Mouse (Mus musculus) hindbrain, embryonic 11.5 days (tissue): ENCODE data around the gene Rad51d. TPM values are rescaled to one million over a fixed set of nuclear protein-coding genes. Genes with fewer than 3 reads are reported as not detected.
A peak's percentile ranks its signal among the peaks of the same experiment; 100 is the strongest.

Experiments
- ATAC-seq: fragments of 200-750 bp; cut with Nextera tagmentation; 2 replicates; pipeline ENCODE4 v1.8.0; 2017; ENCODE audit warnings: mild to moderate bottlenecking, moderate TSS enrichment, moderate library complexity; ENCODE audit not compliant: low FRiP score
- DNase-seq: peaks from one replicate; pipeline ENCODE4 v3.0.0-alpha.2; 2015; ENCODE audit warnings: low spot score
- H3K27ac ChIP-seq: fragments of 300-500 bp; sonication (generic); 2 replicates; pipeline ENCODE4 v1.5.1; 2014; ENCODE audit warnings: mild to moderate bottlenecking, low read depth, low read length
- H3K27me3 ChIP-seq: fragments of 300-500 bp; sonication (generic); 2 replicates; pipeline ENCODE4 v1.6.1; 2014; ENCODE audit warnings: mild to moderate bottlenecking, low read length, moderate library complexity, mixed read lengths; ENCODE audit not compliant: control insufficient read depth, insufficient read depth
- H3K36me3 ChIP-seq: fragments of 300-500 bp; sonication (generic); 2 replicates; pipeline ENCODE4 v1.6.1; 2014; ENCODE audit warnings: mild to moderate bottlenecking, low read length, moderate library complexity, mixed read lengths; ENCODE audit not compliant: control insufficient read depth, insufficient read depth
- H3K4me1 ChIP-seq: fragments of 300-500 bp; sonication (generic); replicated peaks from 2 replicates; pipeline ENCODE4 v1.6.1; 2014; ENCODE audit warnings: low read length, mixed read lengths; ENCODE audit not compliant: control insufficient read depth, insufficient read depth
- H3K4me2 ChIP-seq: fragments of 300-500 bp; sonication (generic); replicated peaks from 2 replicates; pipeline ENCODE4 v1.6.1; 2014; ENCODE audit warnings: mild to moderate bottlenecking, low read depth, low read length
- H3K4me3 ChIP-seq: fragments of 300-500 bp; sonication (generic); 2 replicates; pipeline ENCODE4 v1.5.1; 2014; ENCODE audit warnings: low read depth, low read length
- H3K9ac ChIP-seq: fragments of 300-500 bp; sonication (generic); 2 replicates; pipeline ENCODE4 v1.6.1; 2014; ENCODE audit warnings: low read depth, low read length
- H3K9me3 ChIP-seq: fragments of 300-500 bp; sonication (generic); 2 replicates; pipeline ENCODE4 v1.6.1; 2016; ENCODE audit warnings: low read length; ENCODE audit not compliant: control insufficient read depth
- WGBS: fragments of 180-500 bp; shearing (Covaris S2); extraction: QIAGEN DNeasy Blood & Tissue Kit; methylation state at CpG from one replicate; pipeline ENCODE4 v1.1.7; 2014; 5-methylcytosine and 5-hydroxymethylcytosine counted together
- polyA plus RNA-seq: library from polyadenylated mRNA; unstranded; fragments of >200 nt; fragmentation: Nextera tagmentation; extraction: Ambion mirVana; gene quantifications from 2 replicates; pipeline ENCODE4 v1.2.1, GENCODE M21; 2014

Gene Rad51d
- polyA plus RNA-seq, 1 experiment from 2014 or later, result 14.6 TPM

- no peak overlapping the region for H3K4me2 ChIP-seq
- H3K27ac ChIP-seq, result no peak overlapping the region
- H3K4me3 ChIP-seq, result no peak overlapping the region
- no peaks in the 10 kb centered on the region for H3K36me3 ChIP-seq
- ATAC-seq (no peak), DNase-seq (no peak)
- 66% methylated on average over 4 of the region's 4 CpGs for WGBS
- H3K27me3 ChIP-seq, result no peaks in the 10 kb centered on the region
- H3K4me1 ChIP-seq, result no peaks in the 10 kb centered on the region
- no peak overlapping the region for H3K9ac ChIP-seq
- no peaks in the 10 kb centered on the region for H3K9me3 ChIP-seq
Measured at GRCm38 (mm10) chr11:82921691-82922090, 31.3 kb upstream of the Rad51d start.

- Histone ChIP-seq H3K27ac (no peak overlapping the region), H3K9me3 (no peaks in the 10 kb centered on the region), H3K4me3 (no peak overlapping the region), H3K36me3 (no peaks in the 10 kb centered on the region), H3K4me1 (no peaks in the 10 kb centered on the region), H3K4me2 (no peak overlapping the region), H3K27me3 (no peaks in the 10 kb centered on the region), H3K9ac (no peak overlapping the region)
- WGBS, result 60% methylated on average over 10 of the region's 10 CpGs
- no peak for ATAC-seq
- DNase-seq, result no peak
Measured at GRCm38 (mm10) chr11:82920768-82921167, 30.4 kb upstream of the Rad51d start.

DNA sequence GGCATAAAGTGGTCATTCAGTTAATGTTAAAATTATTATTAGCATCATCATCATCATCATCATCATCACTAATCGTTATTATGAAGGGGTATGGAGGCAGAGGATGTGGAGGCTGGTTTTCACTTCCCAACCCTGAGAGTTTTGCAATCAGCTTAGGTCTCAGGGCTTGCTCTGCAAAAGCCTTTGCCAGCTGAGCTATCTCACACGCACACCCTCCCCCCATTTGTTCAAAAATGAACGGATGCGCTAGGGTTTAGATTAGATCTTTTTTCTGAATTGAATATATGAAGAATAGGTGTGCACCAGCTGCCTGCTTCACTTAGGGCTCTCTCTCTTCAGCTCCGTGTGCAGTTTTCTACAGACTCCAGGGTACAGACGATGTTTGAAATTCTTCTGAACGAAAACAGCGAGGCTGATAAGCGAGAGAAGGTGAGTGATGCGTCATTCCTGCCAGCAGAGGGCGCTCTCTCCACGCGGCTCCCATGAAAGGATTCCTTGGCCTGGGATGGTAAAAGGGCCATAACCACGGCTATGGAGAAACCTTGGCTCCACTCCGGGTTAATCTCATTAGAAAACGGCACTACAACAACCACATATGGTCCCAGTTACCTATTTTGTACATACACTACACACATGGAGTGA, 24.4 kb upstream of the Rad51d start:
- no peaks in the 10 kb centered on the region for H3K36me3 ChIP-seq
- H3K4me3 ChIP-seq, result 0 out of 2 replicates have a peak overlapping the region, but pooled peaks have one; percentile 6
- H3K27me3 ChIP-seq, result no peaks in the 10 kb centered on the region
- H3K9me3 ChIP-seq, result no peaks in the 10 kb centered on the region
- no peaks in the 10 kb centered on the region for H3K4me1 ChIP-seq
- peak overlapping the region; percentile 31; the same call in 1 of the 2 replicates for H3K4me2 ChIP-seq
- ATAC-seq, result no peak
- 11% methylated on average over 16 of the region's 16 CpGs for WGBS
- no peak overlapping the region for H3K27ac ChIP-seq
- H3K9ac ChIP-seq, result no peak overlapping the region
- DNase-seq, result peak; percentile 91

DNA sequence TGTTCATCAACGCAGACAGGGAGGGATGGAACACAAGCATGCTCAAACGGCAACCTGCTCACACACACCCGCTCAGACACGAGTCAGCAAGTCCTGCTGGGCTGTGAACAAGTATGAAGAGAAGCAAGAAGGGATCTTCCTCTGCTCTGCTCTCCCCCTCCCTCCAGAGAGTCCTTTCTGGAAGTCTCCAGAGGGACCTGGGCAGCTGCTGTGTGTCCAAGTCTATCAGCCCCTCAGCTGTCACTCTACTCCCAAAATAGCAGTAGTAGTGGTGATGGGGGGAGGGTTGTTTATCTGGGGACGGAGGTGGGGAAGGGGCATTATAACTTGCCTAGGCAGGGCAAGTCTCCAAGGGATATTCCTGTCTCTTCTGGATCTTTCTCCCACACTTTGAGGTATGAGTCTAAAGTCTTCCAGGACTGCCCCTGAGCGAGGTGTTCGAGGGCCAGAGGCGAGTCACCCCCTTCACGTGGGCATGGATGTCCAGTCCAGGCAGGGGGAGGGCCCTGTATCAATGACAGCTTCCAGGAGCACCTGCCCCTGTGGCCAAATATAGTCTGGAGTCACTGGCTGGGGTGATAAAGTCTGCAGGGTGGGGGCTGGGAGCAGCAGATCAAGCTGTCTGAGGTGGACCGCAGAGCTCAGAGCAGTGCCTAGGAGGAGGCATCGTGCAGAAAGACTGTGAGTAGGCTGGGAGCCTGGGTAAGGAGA, 20.4 kb upstream of the Rad51d start:
- Histone ChIP-seq H3K4me1 (peaks cover 3% of the 10 kb centered on the region; the same call in 1 of the 2 replicates), H3K27ac (no peak overlapping the region), H3K4me3 (no peak overlapping the region), H3K4me2 (no peak overlapping the region), H3K9me3 (no peaks in the 10 kb centered on the region), H3K9ac (no peak overlapping the region), H3K27me3 (no peaks in the 10 kb centered on the region), H3K36me3 (no peaks in the 10 kb centered on the region)
- DNase-seq (no peak), ATAC-seq (no peak)
- WGBS, result 80% methylated on average over 11 of the region's 11 CpGs

- no peak within 1 kb of the TSS for H3K4me3 ChIP-seq
- H3K9me3 ChIP-seq, result no peaks in the 10 kb centered on the region
- H3K4me1 ChIP-seq, result peaks cover 3% of the 10 kb centered on the region; the same call in 1 of the 2 replicates
- no peaks in the 10 kb centered on the region for H3K36me3 ChIP-seq
- no peak within 1 kb of the TSS for H3K27ac ChIP-seq
- no peak within 1 kb of the TSS for H3K4me2 ChIP-seq
- no peak within 1 kb of the TSS for H3K9ac ChIP-seq
- H3K27me3 ChIP-seq, result no peaks in the 10 kb centered on the region
- WGBS, result 90% methylated on average over 4 of the region's 4 CpGs
- no peak for ATAC-seq
- no peak for DNase-seq
Measured at GRCm38 (mm10) chr11:82910250-82910649, 19.8 kb upstream of the Rad51d start, which contains the start of gene Unc45b. Gene Unc45b (plus strand): TSS chr11:82910550.

GRCm38 (mm10) chr11:82908608-82908989, 18.2 kb upstream of the Rad51d start:
- no peak for DNase-seq
- H3K36me3 ChIP-seq, result no peaks in the 10 kb centered on the region
- H3K4me1 ChIP-seq, result peaks cover 3% of the 10 kb centered on the region; the same call in 1 of the 2 replicates
- H3K4me2 ChIP-seq, result peak overlapping the region; percentile 79
- H3K9ac ChIP-seq, result no peak overlapping the region
- H3K27ac ChIP-seq, result no peak overlapping the region
- H3K9me3 ChIP-seq, result no peaks in the 10 kb centered on the region
- peak overlapping the region; percentile 70 for H3K4me3 ChIP-seq
- no peaks in the 10 kb centered on the region for H3K27me3 ChIP-seq
- no peak for ATAC-seq
- 69% methylated on average over 9 of the region's 10 CpGs for WGBS

DNA sequence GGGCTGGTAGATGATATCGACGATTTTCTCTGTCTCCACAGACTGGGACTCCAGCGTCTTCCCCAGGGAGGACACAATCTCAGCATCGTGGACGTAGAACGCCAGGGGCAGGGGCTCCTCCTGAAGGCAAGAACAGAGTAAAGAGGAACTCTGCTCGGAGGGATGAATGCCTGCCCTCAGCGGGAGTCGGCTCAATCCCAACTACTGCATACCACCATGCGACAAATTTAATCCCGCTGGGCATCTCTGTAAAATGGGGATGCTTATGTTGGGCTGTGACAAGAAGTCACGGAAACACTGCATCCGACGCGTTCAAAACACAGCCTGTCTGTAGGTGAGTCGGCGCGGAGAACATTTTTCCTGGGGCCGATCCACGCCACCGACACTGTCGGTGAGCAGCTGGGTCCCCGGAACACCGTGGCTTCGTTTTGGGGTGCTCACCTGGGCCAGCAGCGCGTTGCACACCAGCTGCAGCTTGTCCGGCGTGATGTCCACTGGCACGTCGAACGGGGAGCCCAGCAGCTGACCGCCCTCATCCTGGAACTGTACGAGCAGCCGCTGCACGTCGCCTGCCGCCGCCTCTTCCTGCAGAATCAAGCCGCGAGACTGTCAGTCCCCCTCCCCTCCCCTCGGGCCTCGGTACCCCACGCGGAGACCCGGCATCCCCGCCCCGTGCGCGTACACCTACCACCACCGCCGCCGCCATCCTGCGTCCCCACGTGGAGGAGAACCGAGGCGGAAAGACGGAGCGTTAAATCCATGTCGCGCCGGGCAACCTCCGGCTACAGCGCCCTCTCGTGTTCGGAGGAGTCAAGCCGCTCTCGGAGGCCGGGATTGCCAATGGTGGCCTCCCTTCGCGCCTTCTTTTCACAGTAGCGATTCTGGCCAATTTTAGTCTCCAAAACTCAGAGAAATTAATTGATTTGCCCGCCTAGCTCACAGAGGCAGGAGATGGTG, 17.5 kb upstream of the Rad51d start, which contains the start of gene Nle1:
Nle1 (minus strand) TSS at position 761 of the 957 bp plus-strand sequence.
- Histone ChIP-seq H3K4me1 (peaks cover 3% of the 10 kb centered on the region; the same call in 1 of the 2 replicates), H3K4me3 (peak within 1 kb of the TSS; percentile 70), H3K36me3 (no peaks in the 10 kb centered on the region; the same call in 1 of the 2 replicates), H3K9ac (peak within 1 kb of the TSS; percentile 80), H3K9me3 (no peaks in the 10 kb centered on the region), H3K27me3 (no peaks in the 10 kb centered on the region), H3K4me2 (peak within 1 kb of the TSS; percentile 79), H3K27ac (no peak within 1 kb of the TSS)
- 2% methylated on average over 73 of the region's 73 CpGs for WGBS
- ATAC-seq (peak; percentile 69; the same call in 1 of the 2 replicates), DNase-seq (peak; percentile 96)

GRCm38 (mm10) chr11:82905816-82906215, 15.4 kb upstream of the Rad51d start:
- no peak overlapping the region for H3K4me3 ChIP-seq
- H3K9ac ChIP-seq, result no peak overlapping the region
- WGBS, result 90% methylated on average over 5 of the region's 5 CpGs
- H3K36me3 ChIP-seq, result peaks cover 3% of the 10 kb centered on the region; the same call in 1 of the 2 replicates
- no peak for DNase-seq
- H3K27ac ChIP-seq, result no peak overlapping the region
- no peaks in the 10 kb centered on the region for H3K27me3 ChIP-seq
- ATAC-seq, result no peak
- peaks cover 3% of the 10 kb centered on the region; the same call in 1 of the 2 replicates for H3K4me1 ChIP-seq
- no peak overlapping the region for H3K4me2 ChIP-seq
- no peaks in the 10 kb centered on the region for H3K9me3 ChIP-seq
